Mouse (Mus musculus): ENCODE measurements around the gene Susd1. TPM values are rescaled to one million over a fixed set of nuclear protein-coding genes. Genes with fewer than 3 reads are reported as not detected.

The Susd1 gene
- polyA plus RNA-seq, 1 experiment from 2014 or later = 1.3 TPM

DNA sequence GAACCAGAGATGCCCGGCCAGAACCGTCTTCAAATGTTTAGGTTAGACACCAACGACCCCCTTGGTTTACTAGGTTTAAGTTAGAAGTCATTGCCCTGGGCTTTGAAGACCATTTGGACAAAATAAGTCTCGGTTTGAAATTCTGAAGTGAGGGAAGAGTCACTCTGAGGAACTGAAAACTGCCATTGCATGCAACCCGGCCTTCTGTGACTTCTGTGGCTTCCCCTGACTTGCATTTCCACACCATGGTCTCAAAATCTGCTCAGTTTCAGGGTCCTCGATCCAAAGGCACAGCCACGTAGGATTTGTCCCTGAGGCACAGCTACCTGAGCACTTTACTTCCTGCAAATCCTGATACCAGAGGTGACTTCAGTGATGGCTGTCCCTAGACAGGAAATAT lies 86.5 kb downstream of the Susd1 start:
- ATAC-seq (ENCODE audit: low FRiP score) = no peak
- Histone ChIP-seq H3K4me2 (replicated peaks) (no peak overlapping the region), H3K4me1 (no peaks in the 10 kb centered on the region), H3K9me3 (replicated peaks) (no peaks in the 10 kb centered on the region), H3K9ac (no peak overlapping the region), H3K4me3 (no peak overlapping the region), H3K27me3 (no peaks in the 10 kb centered on the region), H3K36me3 (no peaks in the 10 kb centered on the region), H3K27ac (no peak overlapping the region)
- WGBS = 79% methylated on average over 7 of the region's 7 CpGs

DNA sequence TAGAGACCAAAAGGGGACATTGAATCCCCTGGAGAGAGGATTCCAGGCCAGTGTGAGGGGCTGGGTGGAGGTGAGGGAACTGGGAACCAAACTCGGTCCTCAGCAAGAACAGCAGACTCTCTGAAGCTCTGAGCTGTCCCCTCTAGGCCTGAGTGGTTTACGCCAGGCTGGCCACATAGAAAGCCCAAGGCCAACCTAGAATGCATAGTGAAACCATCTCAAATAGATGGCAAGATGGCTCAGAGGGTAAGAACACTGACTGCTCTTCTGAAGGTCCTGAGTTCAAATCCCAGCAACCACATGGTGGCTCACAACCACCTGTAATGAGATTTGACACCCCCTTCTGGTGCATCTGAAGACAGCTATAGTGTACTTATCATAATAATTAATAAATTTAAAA lies 88.1 kb downstream of the Susd1 start:
- H3K4me1 ChIP-seq = no peaks in the 10 kb centered on the region
- H3K27me3 ChIP-seq = no peaks in the 10 kb centered on the region
- H3K27ac ChIP-seq = no peak overlapping the region
- 93% methylated on average over 2 of the region's 2 CpGs for WGBS
- no peaks in the 10 kb centered on the region for H3K9me3 ChIP-seq (replicated peaks)
- no peak overlapping the region for H3K4me3 ChIP-seq
- no peak for ATAC-seq (ENCODE audit: low FRiP score)
- H3K9ac ChIP-seq = no peak overlapping the region
- H3K36me3 ChIP-seq = no peaks in the 10 kb centered on the region
- H3K4me2 ChIP-seq (replicated peaks) = no peak overlapping the region

- no peaks in the 10 kb centered on the region for H3K4me1 ChIP-seq
- no peak overlapping the region for H3K4me2 ChIP-seq (replicated peaks)
- H3K27ac ChIP-seq = no peak overlapping the region
- ATAC-seq (ENCODE audit: low FRiP score) = no peak
- no peaks in the 10 kb centered on the region for H3K36me3 ChIP-seq
- H3K9me3 ChIP-seq (replicated peaks) = no peaks in the 10 kb centered on the region
- no peaks in the 10 kb centered on the region for H3K27me3 ChIP-seq
- no peak overlapping the region for H3K9ac ChIP-seq
- WGBS = 83% methylated on average over 7 of the region's 7 CpGs
- H3K4me3 ChIP-seq = no peak overlapping the region
These were observed 88.8 kb downstream of the Susd1 start for GRCm38 (mm10) chr4:59349425-59350185.

DNA sequence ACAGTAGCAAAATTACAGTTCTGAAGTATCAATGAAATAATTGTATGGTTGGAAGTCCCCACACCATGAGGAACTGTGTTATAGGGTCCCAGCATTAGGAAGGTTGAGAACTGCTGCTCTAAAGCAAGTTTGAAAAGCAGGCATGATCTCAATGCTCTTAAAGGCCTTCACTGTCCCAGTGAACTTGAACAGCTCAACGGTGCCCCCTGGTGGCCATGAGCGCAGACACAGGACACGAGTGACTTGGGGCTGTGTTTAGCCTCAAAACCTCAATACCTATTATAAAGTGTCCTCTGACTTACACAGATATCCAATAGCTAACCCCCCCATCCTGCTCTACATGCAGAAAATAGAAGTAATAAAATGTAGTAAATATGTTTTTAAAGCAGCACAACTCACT lies 97.7 kb downstream of the Susd1 start:
- peak; percentile 78; the same call in 1 of the 2 replicates for ATAC-seq (ENCODE audit: low FRiP score)
- no peak overlapping the region for H3K4me3 ChIP-seq
- H3K36me3 ChIP-seq = no peaks in the 10 kb centered on the region
- H3K9me3 ChIP-seq (replicated peaks) = no peaks in the 10 kb centered on the region
- H3K4me1 ChIP-seq = peaks cover 4% of the 10 kb centered on the region; the same call in 1 of the 2 replicates
- H3K4me2 ChIP-seq (replicated peaks) = no peak overlapping the region
- WGBS = 1% methylated on average over 3 of the region's 3 CpGs
- H3K9ac ChIP-seq = no peak overlapping the region
- no peaks in the 10 kb centered on the region for H3K27me3 ChIP-seq
- no peak overlapping the region for H3K27ac ChIP-seq

- H3K9me3 ChIP-seq (replicated peaks) = no peaks in the 10 kb centered on the region
- H3K4me3 ChIP-seq = no peak overlapping the region
- ATAC-seq (ENCODE audit: low FRiP score) = no peak
- H3K4me2 ChIP-seq (replicated peaks) = no peak overlapping the region
- no peaks in the 10 kb centered on the region for H3K36me3 ChIP-seq
- no peaks in the 10 kb centered on the region for H3K27me3 ChIP-seq
- H3K4me1 ChIP-seq = peaks cover 4% of the 10 kb centered on the region; the same call in 1 of the 2 replicates
- 73% methylated on average over 5 of the region's 5 CpGs for WGBS
- H3K27ac ChIP-seq = no peak overlapping the region
- no peak overlapping the region for H3K9ac ChIP-seq
These were observed 98.4 kb downstream of the Susd1 start for GRCm38 (mm10) chr4:59340046-59340445.

DNA sequence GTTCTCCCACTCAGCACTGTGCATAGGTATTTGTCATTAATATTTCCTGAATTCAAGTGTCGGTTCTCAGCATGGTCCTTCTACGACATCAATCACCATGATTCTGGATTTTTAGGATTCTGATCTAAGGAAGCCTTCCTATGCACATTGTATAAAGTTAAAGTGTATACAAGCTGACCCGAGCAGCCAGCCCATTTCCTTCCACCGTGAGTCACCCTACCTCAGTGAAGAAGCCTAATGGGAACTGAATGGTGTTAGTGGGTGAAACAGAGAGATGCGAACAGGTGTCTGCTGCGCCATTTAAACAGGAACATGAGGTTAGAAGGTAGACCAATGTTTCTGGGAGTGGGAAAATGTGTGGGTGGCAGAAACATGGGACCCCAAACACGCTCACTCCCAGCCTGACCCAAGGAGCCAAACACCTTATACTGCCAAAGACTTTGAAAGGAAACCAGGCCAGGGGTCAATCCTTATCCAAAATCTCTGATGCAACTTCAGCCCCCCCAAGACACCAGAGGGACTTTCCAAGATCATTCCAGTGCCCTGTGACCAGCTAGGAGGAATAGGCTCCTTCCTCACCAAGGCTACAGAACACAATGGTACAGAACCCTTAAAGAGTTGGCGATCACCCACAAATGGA lies 99.4 kb downstream of the Susd1 start:
- 93% methylated on average over 8 of the region's 8 CpGs for WGBS
- H3K9ac ChIP-seq = no peak overlapping the region
- no peaks in the 10 kb centered on the region for H3K27me3 ChIP-seq
- H3K36me3 ChIP-seq = no peaks in the 10 kb centered on the region
- no peak for ATAC-seq (ENCODE audit: low FRiP score)
- H3K4me2 ChIP-seq (replicated peaks) = no peak overlapping the region
- no peak overlapping the region for H3K27ac ChIP-seq
- no peak overlapping the region for H3K4me3 ChIP-seq
- H3K4me1 ChIP-seq = peaks cover 4% of the 10 kb centered on the region; the same call in 1 of the 2 replicates
- no peaks in the 10 kb centered on the region for H3K9me3 ChIP-seq (replicated peaks)

DNA sequence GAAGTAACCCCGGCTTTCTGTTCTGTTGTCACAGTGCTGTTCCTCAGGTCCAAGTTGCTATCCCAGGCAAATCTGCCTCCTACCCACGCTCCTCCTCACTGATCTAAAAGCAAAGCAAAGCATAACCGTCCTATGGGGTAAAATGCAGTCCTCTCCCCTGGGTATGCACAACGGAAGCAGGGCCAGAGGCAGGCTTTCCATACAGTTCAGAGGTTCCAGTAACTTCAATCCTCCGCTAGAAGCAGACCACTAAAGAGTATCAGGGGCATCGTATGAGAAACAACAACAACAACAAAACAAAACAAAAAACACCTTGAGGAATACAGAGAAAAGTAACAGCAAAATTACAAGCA lies 100.9 kb downstream of the Susd1 start:
- WGBS = 89% methylated on average over 6 of the region's 6 CpGs
- H3K9me3 ChIP-seq (replicated peaks) = no peaks in the 10 kb centered on the region
- ATAC-seq (ENCODE audit: low FRiP score) = no peak

GRCm38 (mm10) chr4:59336846-59337532 lies 101.4 kb downstream of the Susd1 start:
- Histone ChIP-seq H3K27ac (no peak overlapping the region), H3K4me1 (peaks cover 4% of the 10 kb centered on the region; the same call in 1 of the 2 replicates), H3K4me2 (replicated peaks) (no peak overlapping the region), H3K36me3 (no peaks in the 10 kb centered on the region), H3K9me3 (replicated peaks) (no peaks in the 10 kb centered on the region), H3K27me3 (no peaks in the 10 kb centered on the region), H3K9ac (no peak overlapping the region), H3K4me3 (no peak overlapping the region)
- ATAC-seq (ENCODE audit: low FRiP score) = no peak
- WGBS = 89% methylated on average over 11 of the region's 11 CpGs

More for the DNA sequence above, 100.9 kb downstream of the Susd1 start:
- Histone ChIP-seq H3K36me3 (no peaks in the 10 kb centered on the region), H3K27ac (no peak overlapping the region), H3K4me1 (peaks cover 4% of the 10 kb centered on the region; the same call in 1 of the 2 replicates), H3K9ac (no peak overlapping the region), H3K4me2 (replicated peaks) (no peak overlapping the region), H3K27me3 (no peaks in the 10 kb centered on the region), H3K4me3 (no peak overlapping the region)

DNA sequence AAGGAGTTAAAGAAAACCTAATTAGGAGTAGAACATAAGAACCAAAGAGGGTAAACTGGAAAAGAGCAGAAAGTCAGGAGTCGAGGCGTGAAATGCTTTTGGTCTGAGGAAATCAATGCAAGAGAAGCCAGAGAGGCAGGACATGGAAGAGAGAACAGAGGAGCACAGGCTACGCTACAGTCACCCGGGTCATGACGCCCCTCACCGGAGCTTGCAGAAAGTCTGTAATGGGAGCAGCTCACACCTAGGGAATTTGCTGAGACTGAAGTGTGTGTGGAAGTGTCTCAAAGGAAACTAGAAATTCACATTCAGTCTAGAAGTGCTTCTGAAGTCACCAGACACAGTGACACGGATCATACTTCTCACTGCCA lies 102.0 kb downstream of the Susd1 start:
- ATAC-seq (ENCODE audit: low FRiP score) = no peak
- Histone ChIP-seq H3K4me1 (peaks cover 4% of the 10 kb centered on the region; the same call in 1 of the 2 replicates), H3K36me3 (no peaks in the 10 kb centered on the region), H3K9ac (no peak overlapping the region), H3K27me3 (no peaks in the 10 kb centered on the region), H3K9me3 (replicated peaks) (no peaks in the 10 kb centered on the region), H3K4me2 (replicated peaks) (no peak overlapping the region), H3K27ac (no peak overlapping the region), H3K4me3 (no peak overlapping the region)
- WGBS = 80% methylated on average over 7 of the region's 7 CpGs

DNA sequence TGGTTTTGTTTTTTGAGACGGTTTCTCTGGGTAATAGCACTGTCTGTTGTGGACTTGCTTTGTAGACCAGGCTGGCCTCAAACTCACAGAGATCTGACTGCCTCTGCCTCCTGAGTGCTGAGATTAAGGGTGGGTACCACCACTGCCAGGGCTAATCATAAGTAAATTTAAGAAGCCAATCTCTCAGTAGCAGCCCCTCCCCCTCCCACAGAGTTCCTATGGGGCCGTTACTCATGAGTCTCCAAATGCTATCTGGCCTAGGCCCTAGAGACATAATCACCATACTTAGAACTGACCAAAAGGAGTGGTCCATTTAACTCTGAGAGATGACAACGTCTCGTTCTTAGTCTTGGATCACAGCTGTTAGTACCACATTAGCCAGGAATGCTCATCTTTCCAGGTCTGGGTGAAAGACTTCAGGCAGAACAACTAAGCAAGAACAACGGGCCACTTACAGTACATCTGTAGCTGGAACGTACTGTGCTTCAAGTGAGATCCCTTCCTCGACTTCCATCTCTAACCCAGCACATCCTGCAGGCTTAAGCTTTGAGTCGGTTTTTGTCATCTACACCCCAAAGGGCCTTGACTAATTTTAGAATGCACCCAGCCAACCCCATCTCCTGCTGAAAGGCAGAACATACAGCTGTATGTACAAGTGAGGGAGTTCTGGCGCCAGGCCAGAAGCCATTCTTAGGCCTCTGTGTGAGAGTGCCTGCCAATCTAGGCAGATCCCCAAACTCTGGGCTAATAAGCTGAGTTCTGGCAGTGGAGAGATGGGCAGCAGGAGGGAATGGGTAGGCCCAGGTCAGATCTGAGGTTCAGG lies 102.6 kb downstream of the Susd1 start:
- H3K4me1 ChIP-seq = peaks cover 4% of the 10 kb centered on the region; the same call in 1 of the 2 replicates
- no peak overlapping the region for H3K4me2 ChIP-seq (replicated peaks)
- H3K9me3 ChIP-seq (replicated peaks) = no peaks in the 10 kb centered on the region
- WGBS = 79% methylated on average over 9 of the region's 9 CpGs
- no peak for ATAC-seq (ENCODE audit: low FRiP score)
- no peaks in the 10 kb centered on the region for H3K36me3 ChIP-seq
- no peak overlapping the region for H3K4me3 ChIP-seq
- H3K27me3 ChIP-seq = no peaks in the 10 kb centered on the region
- no peak overlapping the region for H3K9ac ChIP-seq
- H3K27ac ChIP-seq = no peak overlapping the region

- no peaks in the 10 kb centered on the region for H3K27me3 ChIP-seq
- peaks cover 4% of the 10 kb centered on the region; the same call in 1 of the 2 replicates for H3K4me1 ChIP-seq
- no peak overlapping the region for H3K4me2 ChIP-seq (replicated peaks)
- H3K36me3 ChIP-seq = no peaks in the 10 kb centered on the region
- 59% methylated on average over 7 of the region's 7 CpGs for WGBS
- no peak overlapping the region for H3K27ac ChIP-seq
- H3K9ac ChIP-seq = no peak overlapping the region
- H3K4me3 ChIP-seq = no peak overlapping the region
- H3K9me3 ChIP-seq (replicated peaks) = no peaks in the 10 kb centered on the region
- ATAC-seq (ENCODE audit: low FRiP score) = no peak
These were observed 103.3 kb downstream of the Susd1 start for GRCm38 (mm10) chr4:59335101-59335500.

DNA sequence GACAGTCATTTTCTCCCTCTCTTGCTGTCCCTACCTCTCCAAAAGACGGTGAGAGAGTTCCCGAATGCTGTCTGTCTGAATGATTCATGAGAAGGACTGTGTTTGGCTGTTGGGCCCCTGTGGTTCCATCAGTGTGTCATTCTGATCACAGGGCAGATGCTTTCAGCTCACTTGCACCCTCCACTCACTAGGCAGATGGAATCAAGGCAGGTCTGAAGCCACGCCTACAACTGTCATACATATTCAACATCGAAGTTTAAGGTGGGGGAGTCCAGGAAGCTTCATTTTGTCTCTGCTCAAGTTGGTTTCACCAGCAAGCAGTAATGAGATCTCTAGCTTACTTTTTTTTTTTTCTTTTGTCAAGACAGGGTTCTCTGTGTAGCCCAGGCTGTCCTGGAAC lies 104.2 kb downstream of the Susd1 start:
- H3K4me3 ChIP-seq = no peak overlapping the region
- H3K27ac ChIP-seq = no peak overlapping the region
- no peak overlapping the region for H3K4me2 ChIP-seq (replicated peaks)
- peaks cover 6% of the 10 kb centered on the region; the same call in 1 of the 2 replicates for H3K4me1 ChIP-seq
- H3K9me3 ChIP-seq (replicated peaks) = no peaks in the 10 kb centered on the region
- ATAC-seq (ENCODE audit: low FRiP score) = no peak
- WGBS = 86% methylated on average over 4 of the region's 4 CpGs
- no peak overlapping the region for H3K9ac ChIP-seq
- H3K36me3 ChIP-seq = no peaks in the 10 kb centered on the region
- H3K27me3 ChIP-seq = no peaks in the 10 kb centered on the region

All from hindbrain, embryonic 12.5 days (tissue).